Mouse (Mus musculus): Measurements from ENCODE around the gene Casp6.
A peak's percentile ranks its signal among the peaks of the same experiment; 100 is the strongest.

DNA sequence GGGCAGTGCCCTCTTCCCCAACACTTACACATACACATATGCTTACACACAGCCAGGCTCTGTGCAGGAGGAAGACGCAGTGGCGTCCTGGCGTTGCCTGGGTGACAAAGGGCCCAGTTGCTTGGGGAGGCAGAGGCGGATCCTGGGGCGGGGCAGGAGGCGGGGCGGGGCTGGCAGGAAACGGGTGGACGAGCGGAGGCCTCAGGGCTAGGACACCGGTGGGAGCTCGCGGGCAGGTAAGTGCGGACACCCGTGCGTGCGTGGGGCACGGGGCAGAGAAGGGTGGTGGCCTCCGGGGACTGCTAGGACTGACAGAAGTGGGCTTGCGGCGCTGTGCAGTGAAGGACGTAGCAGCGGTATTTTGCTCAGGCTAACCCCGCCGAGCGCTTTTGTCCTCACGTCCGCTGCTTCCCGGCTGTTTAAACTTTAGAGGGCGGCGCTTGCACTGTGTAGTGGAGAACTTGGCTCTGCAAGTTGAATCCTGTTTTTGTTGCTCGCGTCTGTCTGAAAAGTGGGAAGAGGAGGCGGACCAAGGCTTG, at the start of gene Casp6:
- TF ChIP-seq USF2 (conservative IDR thresholded peaks at IDR 0.05; ENCODE audit: low read depth, low read length) (no peak), POLR2A (IDR thresholded peaks at IDR 0.05; ENCODE audit: low read depth, low read length) (peak; percentile 54; the same call in 1 of the 2 replicates), MAX (IDR thresholded peaks at IDR 0.05; ENCODE audit: low read length) (no peak), NRF1 (IDR thresholded peaks at IDR 0.05; ENCODE audit: low read depth, low read length) (no peak), KAT2A (IDR thresholded peaks at IDR 0.05; ENCODE audit: insufficient replicate concordance, low read length) (no peak), ZMIZ1 (IDR thresholded peaks at IDR 0.05; ENCODE audit: low read depth, low read length) (no peak), CTCF (conservative IDR thresholded peaks at IDR 0.05 in 1 of 2, IDR thresholded peaks at IDR 0.05 in 1 of 2; ENCODE audit: low read depth in 2 of 2, low read length in 2 of 2) (no peak)
